7 mouse cellular contexts compared by ENCODE assay signal in genomic region chr2:59613474-59614019, GRCm38 (mm10). TPM values are rescaled to one million over a fixed set of nuclear protein-coding genes. Genes with fewer than 3 reads are reported as not detected.
A peak's percentile ranks its signal among the peaks of the same experiment; 100 is the strongest.
DNase-seq lines count a peak whose midpoint lies in the region; ATAC-seq and TF ChIP-seq lines count a peak whose summit lies in the region.

No protein-coding gene starts in this region.

- no peak overlapping the region for H3K27ac ChIP-seq in cortical plate, adult 2 months (ENCODE audit: insufficient read depth, low read length)
- H3K27ac ChIP-seq in midbrain, embryonic 15.5 days = no peak overlapping the region

- peak overlapping the region; percentile 43; the same call in 1 of the 2 replicates for H3K9ac ChIP-seq in midbrain, embryonic 15.5 days

- TF ChIP-seq CTCF in lung, adult 2 months (IDR thresholded peaks at IDR 0.05; ENCODE audit: insufficient read depth, low read length) = no peak
- TF ChIP-seq CTCF in cortical plate, adult 2 months (IDR thresholded peaks at IDR 0.05; ENCODE audit: extremely low read depth, insufficient read depth, low read length) = no peak

- H3K4me1 ChIP-seq in lung, adult 2 months (ENCODE audit: control insufficient read depth, insufficient read depth, low read length) = peaks cover 18% of the 10 kb centered on the region
- peaks cover 3% of the 10 kb centered on the region for H3K4me1 ChIP-seq in cortical plate, adult 2 months (ENCODE audit: control insufficient read depth, insufficient read depth, low read length)
- peaks cover 28% of the 10 kb centered on the region for H3K4me1 ChIP-seq in midbrain, embryonic 15.5 days

- 0 out of 2 replicates have a peak, but pooled peaks have one; percentile 4 for ATAC-seq in granulocyte monocyte progenitor cell, adult 5-6 weeks (replicated peaks; ENCODE audit: poor library complexity, severe bottlenecking)
- ATAC-seq in midbrain, embryonic 15.5 days (replicated peaks) = 0 out of 2 replicates have a peak, but pooled peaks have one; percentile 8

- peak; percentile 40 for DNase-seq in lung, adult 2 months
- no peak for DNase-seq in lung, postnatal 25 days (ENCODE audit: low spot score)
- DNase-seq in large intestine, adult 2 months (ENCODE audit: low read depth, low spot score) = peak; percentile 25
- no peak for DNase-seq in urinary bladder, postnatal 10 days (ENCODE audit: low spot score)

- no peaks in the 10 kb centered on the region for H3K36me3 ChIP-seq in midbrain, embryonic 15.5 days (replicated peaks)

- 12% methylated on average over 9 of the region's 9 CpGs for WGBS in lung, adult 2 months
- WGBS in large intestine, adult 2 months = 8% methylated on average over 9 of the region's 9 CpGs
- WGBS in midbrain, embryonic 15.5 days = 7% methylated on average over 9 of the region's 9 CpGs

- peak overlapping the region; percentile 100 for H3K4me2 ChIP-seq in midbrain, embryonic 15.5 days

- no peak for TF ChIP-seq POLR2A in lung, adult 2 months (IDR thresholded peaks at IDR 0.05; ENCODE audit: borderline replicate concordance, extremely low read depth, low read depth, low read length)
- no peak for TF ChIP-seq POLR2A in cortical plate, adult 2 months (IDR thresholded peaks at IDR 0.05; ENCODE audit: extremely low read depth, insufficient read depth, low read length)

- peak overlapping the region; percentile 85 for H3K4me3 ChIP-seq in lung, adult 2 months (replicated peaks; ENCODE audit: extremely low read depth, low read depth, low read length)
- H3K4me3 ChIP-seq in cortical plate, adult 2 months (ENCODE audit: insufficient read depth, low read length) = peak overlapping the region; percentile 58
- peak overlapping the region; percentile 55 for H3K4me3 ChIP-seq in midbrain, embryonic 15.5 days

- no peaks in the 10 kb centered on the region for H3K9me3 ChIP-seq in midbrain, embryonic 15.5 days

- H3K27me3 ChIP-seq in midbrain, embryonic 15.5 days (replicated peaks) = peaks cover 28% of the 10 kb centered on the region

RNA-seq across cellular contexts. Expression of gene Tanc1, which starts 1.7 kb away (rescaled TPM):
- polyA plus RNA-seq in lung, adult 2 months (2012; rRNA removed) = 24.5 and 29.0 TPM in 2 replicates
- 9.8 and 14.3 TPM in 2 replicates for polyA plus RNA-seq in cortical plate, adult 2 months (2012; rRNA removed)
- total RNA-seq in granulocyte monocyte progenitor cell, adult 5-6 weeks (2014; fragmentation: Nextera tagmentation) = 3.2 and 15.6 TPM in 2 replicates
- 2.0 and 3.6 TPM in 2 replicates for total RNA-seq in granulocyte monocyte progenitor cell, adult 5-6 weeks (2017)
- polyA plus RNA-seq in large intestine, adult 2 months (2012; rRNA removed) = 5.2 and 8.6 TPM in 2 replicates
- 6.0 and 6.8 TPM in 2 replicates for polyA plus RNA-seq in midbrain, embryonic 15.5 days (2015; fragmentation: Nextera tagmentation; extraction: Ambion mirVana)

Comparison
In these comparisons a context has a peak if more than half of its experiments do, and no peak if none do; other contexts are left out.
1. DNase-seq: peak in lung, adult 2 months (single experiment) and large intestine, adult 2 months (single experiment); none in lung, postnatal 25 days (single experiment) and urinary bladder, postnatal 10 days (single experiment).
2. Peak in every context shown above with its lines, with median percentiles within 50 percentile points of each other: H3K4me3 ChIP-seq.